Mouse (Mus musculus) forebrain, embryonic 11.5 days (tissue): ENCODE data around the gene Zscan2. TPM values are rescaled to one million over a fixed set of nuclear protein-coding genes. Genes with fewer than 3 reads are reported as not detected.

Experiments
- ATAC-seq: fragments of 200-750 bp; cut with Nextera tagmentation; replicated peaks from 2 replicates; pipeline ENCODE4 v1.8.0; 2017; ENCODE audit warnings: moderate TSS enrichment; ENCODE audit not compliant: low FRiP score
- DNase-seq: peaks from one replicate; pipeline ENCODE4 v3.0.0-alpha.2; 2017; ENCODE audit warnings: low spot score
- H3K27ac ChIP-seq: fragments of 300-500 bp; sonication (generic); 2 replicates; pipeline ENCODE4 v1.5.1; 2014; ENCODE audit warnings: low read depth, low read length
- H3K27me3 ChIP-seq: fragments of 300-500 bp; sonication (generic); 2 replicates; pipeline ENCODE4 v1.6.1; 2014; ENCODE audit warnings: mild to moderate bottlenecking, low read length, mixed read lengths; ENCODE audit not compliant: control insufficient read depth, insufficient read depth
- H3K36me3 ChIP-seq: fragments of 300-500 bp; sonication (generic); 2 replicates; pipeline ENCODE4 v1.6.1; 2014; ENCODE audit warnings: mild to moderate bottlenecking, low read length, moderate library complexity, mixed read lengths; ENCODE audit not compliant: control insufficient read depth, insufficient read depth
- H3K4me1 ChIP-seq: fragments of 300-500 bp; sonication (generic); replicated peaks from 2 replicates; pipeline ENCODE4 v1.6.1; 2014; ENCODE audit warnings: low read length, mixed read lengths; ENCODE audit not compliant: control insufficient read depth, insufficient read depth
- H3K4me2 ChIP-seq: fragments of 300-500 bp; sonication (generic); 2 replicates; pipeline ENCODE4 v1.6.1; 2014; ENCODE audit warnings: low read depth, mild to moderate bottlenecking, low read length, moderate library complexity, mixed read lengths; ENCODE audit not compliant: severe bottlenecking
- H3K4me3 ChIP-seq: fragments of 300-500 bp; sonication (generic); 2 replicates; pipeline ENCODE4 v1.5.1; 2014; ENCODE audit warnings: low read depth, low read length
- H3K9ac ChIP-seq: fragments of 300-500 bp; sonication (generic); 2 replicates; pipeline ENCODE4 v1.6.1; 2014; ENCODE audit warnings: low read length
- H3K9me3 ChIP-seq: fragments of 300-500 bp; sonication (generic); 2 replicates; pipeline ENCODE4 v1.6.1; 2016; ENCODE audit warnings: low read length, mixed read lengths; ENCODE audit not compliant: control insufficient read depth
- WGBS: fragments of 180-500 bp; shearing (Covaris S2); extraction: QIAGEN DNeasy Blood & Tissue Kit; methylation state at CpG from one replicate; pipeline ENCODE4 v1.1.7; 2014; 5-methylcytosine and 5-hydroxymethylcytosine counted together
- polyA plus RNA-seq: library from polyadenylated mRNA; unstranded; fragments of >200 nt; fragmentation: Nextera tagmentation; extraction: Ambion mirVana; gene quantifications from 2 replicates; pipeline ENCODE4 v1.2.1, GENCODE M21; 2014

Zscan2 gene
- polyA plus RNA-seq, 1 experiment from 2014 or later = 3.8 TPM

- no peaks in the 10 kb centered on the region for H3K9me3 ChIP-seq
- H3K9ac ChIP-seq = no peak overlapping the region
- H3K36me3 ChIP-seq = no peaks in the 10 kb centered on the region
- no peak overlapping the region for H3K27ac ChIP-seq
- 93% methylated on average over 2 of the region's 2 CpGs for WGBS
- no peak for ATAC-seq
- no peaks in the 10 kb centered on the region for H3K4me1 ChIP-seq
- DNase-seq = no peak
- no peak overlapping the region for H3K4me2 ChIP-seq
- H3K27me3 ChIP-seq = no peaks in the 10 kb centered on the region
- H3K4me3 ChIP-seq = no peak overlapping the region
Observed at GRCm38 (mm10) chr7:80849267-80849666, 11.5 kb upstream of the Zscan2 start.

- no peak for DNase-seq
- H3K27me3 ChIP-seq = no peaks in the 10 kb centered on the region
- H3K27ac ChIP-seq = no peak overlapping the region
- 31% methylated on average over 4 of the region's 4 CpGs for WGBS
- no peak overlapping the region for H3K4me3 ChIP-seq
- H3K36me3 ChIP-seq = no peaks in the 10 kb centered on the region
- no peak overlapping the region for H3K9ac ChIP-seq
- no peak overlapping the region for H3K4me2 ChIP-seq
- no peaks in the 10 kb centered on the region for H3K9me3 ChIP-seq
- peak; percentile 53; the same call in 1 of the 2 replicates for ATAC-seq
- H3K4me1 ChIP-seq = no peaks in the 10 kb centered on the region
Observed at GRCm38 (mm10) chr7:80849710-80850109, 11.0 kb upstream of the Zscan2 start.

DNA sequence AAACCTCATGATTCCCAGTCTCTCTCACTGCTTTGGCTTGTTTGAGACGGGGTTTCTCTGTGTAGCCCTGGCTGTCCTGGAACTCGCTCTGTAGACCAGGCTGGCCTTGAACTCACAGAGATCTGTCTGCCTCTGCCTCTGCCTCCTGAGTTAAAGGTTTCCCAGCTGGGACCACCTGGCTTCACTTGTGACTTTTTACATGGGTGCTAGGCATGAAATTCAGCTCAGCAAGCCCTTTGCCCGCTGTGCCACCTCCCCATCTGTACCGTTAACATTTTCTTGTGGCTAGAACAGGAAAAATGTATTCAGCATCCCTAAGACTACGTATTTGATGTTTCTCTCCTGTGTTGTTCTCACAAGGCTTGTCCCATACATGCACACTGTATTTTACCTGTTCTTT lies 10.2 kb upstream of the Zscan2 start:
- DNase-seq (no peak), ATAC-seq (no peak)
- Histone ChIP-seq H3K9me3 (no peaks in the 10 kb centered on the region), H3K27me3 (no peaks in the 10 kb centered on the region), H3K36me3 (no peaks in the 10 kb centered on the region), H3K27ac (no peak overlapping the region), H3K4me1 (no peaks in the 10 kb centered on the region), H3K4me2 (no peak overlapping the region), H3K9ac (no peak overlapping the region), H3K4me3 (no peak overlapping the region)
- 83% methylated on average over 5 of the region's 5 CpGs for WGBS

DNA sequence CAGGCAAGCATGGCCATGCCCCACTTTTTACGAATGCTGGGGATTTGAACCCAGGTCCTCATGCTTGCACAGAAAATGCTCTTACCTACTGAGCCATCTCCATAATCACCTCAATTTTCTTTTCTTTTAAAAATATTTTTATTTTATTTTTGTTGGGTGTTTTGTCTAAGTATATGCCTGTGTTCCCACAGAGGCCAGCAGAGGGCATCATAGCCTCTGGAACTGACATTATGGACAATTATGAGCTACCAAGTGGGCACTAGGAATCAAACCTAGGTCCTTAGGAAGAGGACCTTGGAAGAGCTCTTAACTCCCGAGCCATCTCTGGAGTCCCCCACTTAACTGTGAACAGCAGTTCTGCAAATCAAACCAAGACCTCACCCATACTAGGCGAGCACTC lies 7.5 kb upstream of the Zscan2 start:
- no peak overlapping the region for H3K4me2 ChIP-seq
- no peak for DNase-seq

DNA sequence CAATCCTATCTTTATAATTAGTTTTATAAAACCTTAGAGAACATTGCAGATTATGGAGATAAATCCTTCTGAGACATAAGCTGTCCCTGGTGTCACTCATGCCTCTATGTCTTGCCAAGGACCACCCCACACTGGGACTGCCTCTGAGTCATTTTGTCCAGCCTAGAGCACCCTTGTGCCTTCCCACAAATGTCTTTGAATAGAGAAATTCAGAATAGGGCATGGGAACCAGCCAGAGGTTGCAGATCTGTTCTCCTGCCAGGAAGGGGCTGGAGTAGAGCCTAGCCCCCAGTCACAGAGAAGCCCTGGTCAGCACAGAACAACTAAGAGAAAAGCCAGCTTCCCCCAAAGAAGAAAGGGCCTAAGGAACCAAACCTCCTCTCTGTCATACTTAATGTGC lies 5.4 kb upstream of the Zscan2 start:
- Histone ChIP-seq H3K9me3 (no peaks in the 10 kb centered on the region), H3K4me1 (no peaks in the 10 kb centered on the region), H3K4me3 (no peak overlapping the region), H3K27ac (no peak overlapping the region), H3K9ac (no peak overlapping the region), H3K4me2 (no peak overlapping the region), H3K36me3 (no peaks in the 10 kb centered on the region), H3K27me3 (no peaks in the 10 kb centered on the region)
- DNase-seq (no peak), ATAC-seq (no peak)

More for the DNA sequence above, 7.5 kb upstream of the Zscan2 start:
- no peak overlapping the region for H3K4me3 ChIP-seq
- 88% methylated on average over 3 of the region's 3 CpGs for WGBS
- no peaks in the 10 kb centered on the region for H3K27me3 ChIP-seq
- H3K9ac ChIP-seq = no peak overlapping the region
- no peaks in the 10 kb centered on the region for H3K9me3 ChIP-seq
- no peaks in the 10 kb centered on the region for H3K4me1 ChIP-seq
- H3K36me3 ChIP-seq = no peaks in the 10 kb centered on the region
- no peak overlapping the region for H3K27ac ChIP-seq
- no peak for ATAC-seq

GRCm38 (mm10) chr7:80857181-80857580 lies 3.5 kb upstream of the Zscan2 start:
- peak; percentile 84 for DNase-seq
- Histone ChIP-seq H3K4me1 (no peaks in the 10 kb centered on the region; the same call in 1 of the 2 replicates), H3K4me2 (no peak overlapping the region), H3K9ac (no peak overlapping the region), H3K9me3 (no peaks in the 10 kb centered on the region), H3K27ac (no peak overlapping the region), H3K27me3 (no peaks in the 10 kb centered on the region), H3K36me3 (no peaks in the 10 kb centered on the region), H3K4me3 (no peak overlapping the region)
- ATAC-seq = no peak
- 29% methylated on average over 6 of the region's 6 CpGs for WGBS

- Histone ChIP-seq H3K9me3 (no peaks in the 10 kb centered on the region), H3K4me1 (peaks cover 3% of the 10 kb centered on the region; the same call in 1 of the 2 replicates), H3K9ac (peak overlapping the region; percentile 94), H3K4me3 (peak overlapping the region; percentile 80), H3K36me3 (no peaks in the 10 kb centered on the region; the same call in 1 of the 2 replicates), H3K27ac (no peak overlapping the region), H3K27me3 (no peaks in the 10 kb centered on the region), H3K4me2 (peak overlapping the region; percentile 78)
- peak; percentile 70 for ATAC-seq
- peak; percentile 75 for DNase-seq
- under 1% methylated on average over 13 of the region's 13 CpGs for WGBS
Observed at GRCm38 (mm10) chr7:80860227-80860626, 493 bp upstream of the Zscan2 start.

DNA sequence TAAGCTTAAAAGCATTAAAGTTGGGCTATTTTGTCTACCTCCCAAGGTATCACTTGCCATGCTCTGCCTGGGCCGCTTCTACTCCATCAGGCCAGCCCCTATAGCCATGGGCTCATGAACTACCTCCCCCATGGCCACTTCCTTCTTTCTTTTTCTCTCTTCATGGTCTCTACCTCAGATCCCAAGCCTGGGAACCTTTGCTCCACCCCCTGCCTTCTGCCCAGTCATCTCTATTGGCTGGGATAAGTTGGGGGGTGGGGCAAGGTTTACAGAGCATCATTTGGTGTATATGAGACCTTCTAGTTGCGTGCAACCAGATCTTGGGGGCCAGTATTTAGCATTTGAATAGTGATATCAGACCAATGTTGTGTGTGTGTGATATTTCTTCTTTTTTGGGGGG lies 1.8 kb downstream of the Zscan2 start:
- Histone ChIP-seq H3K27me3 (no peaks in the 10 kb centered on the region), H3K4me2 (no peak overlapping the region; the same call in 1 of the 2 replicates), H3K36me3 (peaks cover 5% of the 10 kb centered on the region; the same call in 1 of the 2 replicates), H3K27ac (no peak overlapping the region), H3K4me3 (no peak overlapping the region), H3K9me3 (no peaks in the 10 kb centered on the region), H3K9ac (no peak overlapping the region), H3K4me1 (peaks cover 3% of the 10 kb centered on the region; the same call in 1 of the 2 replicates)
- ATAC-seq = no peak
- DNase-seq = no peak
- WGBS = 86% methylated on average over 2 of the region's 2 CpGs

DNA sequence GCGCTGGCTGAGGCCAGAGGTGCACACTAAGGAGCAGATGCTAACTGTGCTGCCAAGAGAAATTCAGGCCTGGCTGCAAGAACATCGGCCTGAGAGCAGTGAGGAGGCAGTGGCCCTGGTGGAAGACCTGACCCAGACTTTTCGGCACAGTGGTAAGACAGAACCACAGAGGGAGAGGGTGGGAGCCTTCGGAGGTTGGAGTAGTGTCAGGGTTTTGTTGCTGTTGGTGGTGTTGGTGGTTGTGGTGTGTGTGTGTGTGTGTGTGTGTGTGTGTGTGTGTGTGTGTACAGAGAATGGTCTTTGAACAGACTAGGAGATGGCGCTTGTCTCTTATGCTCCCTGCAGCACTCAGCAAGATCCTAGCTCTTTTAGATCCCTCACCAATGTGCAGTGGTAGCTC lies 2.8 kb downstream of the Zscan2 start:
- Histone ChIP-seq H3K9me3 (no peaks in the 10 kb centered on the region), H3K36me3 (peaks cover 8% of the 10 kb centered on the region; the same call in 1 of the 2 replicates), H3K9ac (no peak overlapping the region), H3K27me3 (no peaks in the 10 kb centered on the region), H3K27ac (no peak overlapping the region), H3K4me3 (no peak overlapping the region), H3K4me2 (no peak overlapping the region), H3K4me1 (peaks cover 3% of the 10 kb centered on the region; the same call in 1 of the 2 replicates)
- DNase-seq (no peak), ATAC-seq (no peak)
- WGBS = 81% methylated on average over 5 of the region's 5 CpGs
